Mouse (Mus musculus) heart, postnatal 25 days (tissue): Measurements from ENCODE around the gene Ptch1. TPM values are rescaled to one million over a fixed set of nuclear protein-coding genes. Genes with fewer than 3 reads are reported as not detected.

Source experiments
- DNase-seq: peaks from one replicate; pipeline ENCODE4 v3.0.0; 2022; ENCODE audit warnings: low spot score
- intact Hi-C: fragments of 180-260 bp; cut with DNase I; formaldehyde crosslinking; loops from one replicate; pipeline ENCODE4 v1.15.1; 2025
- total RNA-seq, 2 experiments: library from RNA; stranded (reverse); gene quantifications; 2 replicates each; pipeline ENCODE4 v1.2.3; 2021

Ptch1 gene
- total RNA-seq, 2 experiments from 2014 or later, result 12.4 to 14.9 TPM

GRCm38 (mm10) chr13:63513374-63514098 is 59.9 kb downstream of the Ptch1 start:
- intact Hi-C loops, result loop anchor here (10.0 kb wide), 1 partner anchor 521 kb away; no protein-coding TSS in a partner anchor
- no peak for DNase-seq

GRCm38 (mm10) chr13:63512411-63512810 is 61.0 kb downstream of the Ptch1 start:
- intact Hi-C loops, result loop anchor here (10.0 kb wide), 1 partner anchor 522 kb away; no protein-coding TSS in a partner anchor

GRCm38 (mm10) chr13:63507821-63508220 is 65.6 kb downstream of the Ptch1 start:
- no peak for DNase-seq
- intact Hi-C loops, result no loop called here

More at GRCm38 (mm10) chr13:63512411-63512810, 61.0 kb downstream of the Ptch1 start:
- DNase-seq, result no peak

- DNase-seq, result no peak
- intact Hi-C loops, result no loop called here
These were observed 66.3 kb downstream of the Ptch1 start for GRCm38 (mm10) chr13:63507001-63507556.

GRCm38 (mm10) chr13:63506364-63506763 is 67.0 kb downstream of the Ptch1 start:
- intact Hi-C loops, result no loop called here
- no peak for DNase-seq

GRCm38 (mm10) chr13:63502391-63502790 is 71.0 kb downstream of the Ptch1 start:
- no peak for DNase-seq
- intact Hi-C loops, result no loop called here

GRCm38 (mm10) chr13:63499489-63499888 is 73.9 kb downstream of the Ptch1 start:
- intact Hi-C loops, result no loop called here
- no peak for DNase-seq

DNA sequence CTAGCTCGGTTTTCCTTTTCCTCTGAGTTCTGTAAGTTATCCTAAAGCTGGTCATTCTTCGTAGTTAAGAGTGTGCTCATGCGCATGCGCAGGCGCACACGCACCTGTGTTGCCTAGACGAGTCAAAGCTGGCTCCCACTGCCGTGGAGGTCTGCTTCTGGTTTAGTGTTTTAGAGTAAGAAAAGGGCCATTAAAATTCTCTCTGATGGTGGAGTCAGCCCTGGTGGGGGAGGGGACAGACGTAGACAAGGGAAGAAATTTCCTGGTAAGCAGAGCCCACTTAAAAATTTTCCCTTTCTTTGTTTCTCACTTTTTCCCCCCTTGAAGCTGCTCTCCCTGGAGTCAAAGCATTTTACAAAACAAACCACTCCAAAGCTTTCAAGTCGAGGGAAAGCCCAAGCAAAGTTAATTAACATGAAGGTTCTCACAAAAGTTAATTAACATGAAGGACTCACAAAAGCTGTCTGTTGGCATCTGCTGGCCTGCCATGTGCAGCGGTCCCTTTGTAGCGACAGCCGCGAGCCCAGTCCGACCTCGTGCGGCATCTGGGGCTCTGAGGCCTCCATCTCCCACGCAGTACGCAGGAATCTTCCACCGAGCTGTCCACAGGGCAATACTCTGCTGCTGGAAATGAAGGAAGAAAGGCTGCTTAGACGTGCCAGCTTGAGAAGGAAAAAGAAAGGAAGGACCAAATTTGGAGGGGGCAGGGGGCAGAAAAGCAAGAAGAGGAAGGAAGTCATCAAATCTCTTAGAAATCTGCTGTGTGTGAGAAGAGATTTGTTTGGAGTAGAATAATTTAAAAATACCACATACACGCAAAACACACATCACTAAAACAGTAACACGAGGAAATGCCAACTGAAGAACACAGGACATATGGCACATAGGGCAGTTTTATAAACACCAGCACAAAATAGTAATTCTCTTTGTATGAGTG is 76.5 kb downstream of the Ptch1 start, which contains the start of gene Fancc:
Gene Fancc (minus strand): TSS at position 633 of the 937 bp plus-strand sequence.
- DNase-seq, result no peak
- intact Hi-C loops, result no loop called here

DNA sequence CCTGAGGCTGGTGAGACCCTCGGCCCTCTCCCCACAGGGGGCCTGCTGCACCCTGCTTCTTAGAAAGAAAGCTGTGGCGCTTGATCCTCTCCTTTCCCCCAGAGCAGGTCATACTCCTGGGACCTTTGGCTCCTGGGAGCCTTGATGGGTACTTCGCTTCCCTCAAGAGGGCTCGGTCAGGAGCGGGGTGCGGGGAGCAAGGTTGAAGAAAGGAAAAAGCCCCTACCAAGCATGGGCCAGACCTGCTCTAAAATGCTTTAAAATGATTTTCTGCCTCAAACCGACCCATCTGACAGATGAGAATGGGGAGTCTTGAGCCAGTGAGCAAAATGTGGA is 85.7 kb downstream of the Ptch1 start:
- intact Hi-C loops, result no loop called here
- no peak for DNase-seq

- intact Hi-C loops, result no loop called here
- DNase-seq, result no peak
These were observed 86.3 kb downstream of the Ptch1 start for GRCm38 (mm10) chr13:63486791-63487706.

- DNase-seq, result no peak
- intact Hi-C loops, result no loop called here
These were observed 98.0 kb downstream of the Ptch1 start for GRCm38 (mm10) chr13:63475356-63475755.

Other genes with a start within 250 kb of the Ptch1 start
- gene Fancc, start 76.3 kb downstream of the Ptch1 start, total RNA-seq, result 1 to 10 TPM; 3.4 to 4.4 TPM
- gene Ercc6l2, start 241.6 kb upstream of the Ptch1 start, total RNA-seq, result 10 to 100 TPM in 1 of 2 experiments, 1 to 10 TPM in 1; 9.2 to 10.1 TPM